Mouse (Mus musculus): ENCODE data around the gene Atf7ip. TPM values are rescaled to one million over a fixed set of nuclear protein-coding genes. Genes with fewer than 3 reads are reported as not detected.

The Atf7ip gene
- polyA plus RNA-seq (2012; rRNA removed), result 35.2 and 42.4 TPM in 2 replicates

DNA sequence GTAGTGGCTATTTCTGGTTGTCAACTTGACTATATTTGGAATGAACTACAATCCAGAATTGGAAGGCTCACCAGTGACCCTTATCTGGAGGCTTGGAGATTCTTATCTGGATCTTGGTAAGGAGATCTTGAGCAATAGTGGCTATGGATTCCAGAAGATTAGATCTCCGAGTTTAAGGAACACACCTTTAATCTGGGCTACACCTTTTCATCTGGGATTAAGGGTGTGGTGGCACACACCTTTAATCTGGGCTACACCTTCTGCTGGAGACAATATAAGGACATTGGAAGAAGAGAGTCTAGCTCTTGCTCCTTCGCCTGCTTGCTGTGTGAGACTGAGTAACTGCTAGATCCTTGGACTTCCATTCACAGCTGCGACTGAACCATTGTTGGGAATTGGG, at the start of gene Atf7ip:
Gene Atf7ip (plus strand): TSS at position 301 of the 400 bp plus-strand sequence.

Other genes starting within 250 kb of the Atf7ip start
- not detected in 2 replicates for gene Gm8994, start 178.6 kb upstream of the Atf7ip start, polyA plus RNA-seq (2012; rRNA removed)
- gene E330021D16Rik, start 90.6 kb upstream of the Atf7ip start, polyA plus RNA-seq (2012; rRNA removed), result 0.11 TPM in 1 of 2 replicates, not detected in the other
- gene Plbd1, start 155.8 kb downstream of the Atf7ip start, polyA plus RNA-seq (2012; rRNA removed), result 0.49 and 0.82 TPM in 2 replicates

All from central nervous system, embryonic 11.5 days (tissue).